Mouse (Mus musculus) brain, embryonic 18.5 days (tissue): ENCODE data around the gene Tldc1.

Source experiments
- DNase-seq: peaks from one replicate; pipeline ENCODE4 v3.0.0-alpha.2; 2012; ENCODE audit warnings: low read depth, low spot score

Tldc1 gene

GRCm38 (mm10) chr8:119723676-119724075 lies 54.5 kb downstream of the Tldc1 start:
- no peak for DNase-seq

- no peak for DNase-seq
These were observed 55.9 kb downstream of the Tldc1 start for GRCm38 (mm10) chr8:119722348-119722747.

GRCm38 (mm10) chr8:119719011-119719501 lies 59.2 kb downstream of the Tldc1 start:
- no peak for DNase-seq

DNA sequence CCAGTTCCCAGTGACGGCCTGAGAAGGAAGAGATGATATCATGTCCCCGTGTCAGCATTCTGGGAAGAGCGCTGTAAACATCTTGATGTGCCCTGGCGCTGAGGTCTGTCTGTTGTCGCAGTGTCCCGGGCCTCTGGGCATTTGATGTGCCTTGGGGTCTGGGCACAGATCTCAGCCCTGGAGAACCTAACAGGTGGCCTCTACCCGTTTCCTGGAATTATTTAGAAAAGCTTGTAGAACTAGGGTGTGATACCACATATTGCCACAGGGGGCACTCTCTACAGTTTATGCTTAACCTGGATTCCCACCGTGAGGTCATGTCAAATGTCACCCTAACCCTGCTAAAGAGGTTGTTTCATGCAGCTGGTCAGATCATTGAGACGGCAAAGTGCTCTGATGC lies 60.5 kb downstream of the Tldc1 start:
- no peak for DNase-seq

GRCm38 (mm10) chr8:119716730-119717299 lies 61.4 kb downstream of the Tldc1 start:
- no peak for DNase-seq

GRCm38 (mm10) chr8:119715221-119715620 lies 63.0 kb downstream of the Tldc1 start:
- DNase-seq: no peak

DNA sequence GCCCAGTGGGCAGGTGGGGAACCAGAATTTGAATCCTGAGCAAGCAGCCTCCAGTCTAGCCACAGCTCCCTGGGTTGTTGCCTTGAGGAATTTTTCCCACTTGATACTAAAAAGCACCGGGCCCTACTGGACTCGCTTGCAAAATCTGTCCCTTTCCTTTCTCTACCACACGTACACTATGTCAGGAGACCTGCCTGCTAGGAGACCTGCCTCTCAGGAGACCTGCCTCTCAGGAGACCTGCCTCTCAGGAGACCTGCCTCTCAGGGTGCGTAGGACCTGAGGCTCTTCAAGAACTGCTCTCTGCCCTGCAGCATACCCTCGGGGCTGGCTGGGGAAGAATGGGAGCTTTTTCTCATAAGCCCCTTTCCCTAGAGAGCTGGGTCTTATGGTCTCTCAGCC lies 64.8 kb downstream of the Tldc1 start:
- no peak for DNase-seq

DNA sequence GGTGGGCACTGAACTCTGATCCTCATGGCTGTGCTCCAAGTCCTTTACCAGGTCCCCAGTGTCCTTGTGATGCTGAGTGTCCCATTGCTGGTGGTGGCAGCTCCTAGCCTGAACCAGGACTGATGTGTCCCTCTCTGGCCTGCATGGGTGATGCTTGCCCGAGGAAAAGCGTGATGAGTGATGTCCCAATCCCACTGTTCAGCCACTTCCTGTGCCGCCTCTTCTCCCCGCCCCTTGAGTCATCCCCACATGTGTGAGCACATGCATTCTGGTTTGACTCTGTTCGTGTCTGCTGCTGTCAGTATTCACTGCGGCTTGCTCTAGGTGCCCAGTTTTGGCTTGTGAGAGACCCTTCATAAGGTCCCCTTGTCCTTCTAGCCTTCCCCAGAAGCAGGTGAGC lies 66.0 kb downstream of the Tldc1 start:
- no peak for DNase-seq
